Mouse (Mus musculus) urinary bladder, adult 2 months (tissue): ENCODE data around the gene Cd5. TPM values are rescaled to one million over a fixed set of nuclear protein-coding genes. Genes with fewer than 3 reads are reported as not detected.

Source experiments
- DNase-seq: peaks from one replicate; pipeline ENCODE4 v3.0.0; 2022; ENCODE audit warnings: low spot score
- polyA plus RNA-seq: library from polyadenylated mRNA; depleted of rRNA; stranded (reverse); fragments of >200 nt; gene quantifications from 2 replicates; pipeline ENCODE4 v1.2.3, GENCODE M21; 2012; rRNA removed

Cd5 gene
- polyA plus RNA-seq, 1 experiment: 0.50 TPM

DNA sequence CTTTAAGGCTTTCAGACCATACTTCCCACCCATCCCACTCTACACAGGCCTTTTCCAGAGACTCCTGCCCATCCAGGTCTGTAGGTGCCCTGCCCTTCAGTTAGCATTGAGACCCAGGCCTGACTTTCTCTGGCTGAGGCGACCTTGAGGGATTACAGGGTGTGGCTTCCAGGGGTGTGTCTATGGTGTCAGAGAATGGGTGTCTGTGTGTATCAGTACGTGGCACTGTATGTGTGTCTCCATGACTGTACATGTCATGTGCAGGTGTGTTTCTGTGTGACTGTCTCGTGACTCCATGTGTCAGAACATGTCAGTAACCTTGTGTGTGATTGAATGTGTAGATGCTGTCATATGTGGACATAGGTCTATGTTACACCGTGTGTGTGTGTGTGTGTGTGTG, 67.5 kb downstream of the Cd5 start:
- no peak for DNase-seq

Other genes starting within 250 kb of the Cd5 start
- gene Cpsf7, start 213.7 kb downstream of the Cd5 start, polyA plus RNA-seq: 61.3 and 68.7 TPM in 2 replicates
- 50.8 and 52.0 TPM in 2 replicates for gene Sdhaf2, start 212.9 kb downstream of the Cd5 start, polyA plus RNA-seq
- gene Tmem216, start 182.8 kb downstream of the Cd5 start, polyA plus RNA-seq: 25.0 and 35.7 TPM in 2 replicates
- gene Cyb561a3, start 161.8 kb downstream of the Cd5 start, polyA plus RNA-seq: 30.8 and 35.8 TPM in 2 replicates
- gene Tmem138, start 161.6 kb downstream of the Cd5 start, polyA plus RNA-seq: 15.8 and 19.2 TPM in 2 replicates
- 149 and 160 TPM in 2 replicates for gene Ddb1, start 133.7 kb downstream of the Cd5 start, polyA plus RNA-seq
- gene Tkfc, start 133.3 kb downstream of the Cd5 start, polyA plus RNA-seq: 11.1 and 11.9 TPM in 2 replicates
- gene Vwce, start 104.8 kb downstream of the Cd5 start, polyA plus RNA-seq: 0.07 and 0.12 TPM in 2 replicates
- gene Pga5, start 60.9 kb downstream of the Cd5 start, polyA plus RNA-seq: 0.08 TPM in 1 of 2 replicates, not detected in the other
- gene Vps37c, start 50.3 kb downstream of the Cd5 start, polyA plus RNA-seq: 14.5 and 17.5 TPM in 2 replicates
- 0.39 and 0.50 TPM in 2 replicates for gene Cd6, start 91.1 kb upstream of the Cd5 start, polyA plus RNA-seq
- gene Slc15a3, start 100.7 kb upstream of the Cd5 start, polyA plus RNA-seq: 0.99 and 1.7 TPM in 2 replicates
- 14.7 and 16.5 TPM in 2 replicates for gene Tmem132a, start 130.9 kb upstream of the Cd5 start, polyA plus RNA-seq
- gene Tmem109, start 143.0 kb upstream of the Cd5 start, polyA plus RNA-seq: 132 and 133 TPM in 2 replicates
- 102 and 133 TPM in 2 replicates for gene Prpf19, start 156.2 kb upstream of the Cd5 start, polyA plus RNA-seq
- gene Zp1, start 181.6 kb upstream of the Cd5 start, polyA plus RNA-seq: 0.56 and 1.4 TPM in 2 replicates
- gene Ptgdr2, start 198.2 kb upstream of the Cd5 start, polyA plus RNA-seq: 0.06 TPM in 2 replicates
- gene Ccdc86, start 210.3 kb upstream of the Cd5 start, polyA plus RNA-seq: 7.3 and 7.9 TPM in 2 replicates
- gene Ms4a10, start 235.7 kb upstream of the Cd5 start, polyA plus RNA-seq: 0.06 TPM in 1 of 2 replicates, not detected in the other